Mouse (Mus musculus) liver, adult 2 months (tissue): ENCODE data around the gene Abcd4.

Experiments used
- CTCF ChIP-seq: fragments of 200-500 bp; IDR thresholded peaks from 2 replicates; pipeline ENCODE4 v1.5.1; 2011; ENCODE audit warnings: low read depth, low read length, control low read depth
- POLR2A ChIP-seq: fragments of 200-500 bp; IDR thresholded peaks from 2 replicates; pipeline ENCODE4 v1.6.1; 2011; ENCODE audit warnings: low read length, control low read depth; ENCODE audit not compliant: insufficient read depth; ENCODE audit errors: extremely low read depth

GRCm38 (mm10) chr12:84573094-84573493 lies 44.1 kb downstream of the Abcd4 start:
- TF ChIP-seq CTCF (no peak), POLR2A (no peak)
